Mouse (Mus musculus) brain, embryonic 18.5 days (tissue): Measurements from ENCODE around the gene Sf1.

Experiments used
- DNase-seq: peaks from one replicate; pipeline ENCODE4 v3.0.0-alpha.2; 2012; ENCODE audit warnings: low read depth, low spot score

Gene Sf1

DNA sequence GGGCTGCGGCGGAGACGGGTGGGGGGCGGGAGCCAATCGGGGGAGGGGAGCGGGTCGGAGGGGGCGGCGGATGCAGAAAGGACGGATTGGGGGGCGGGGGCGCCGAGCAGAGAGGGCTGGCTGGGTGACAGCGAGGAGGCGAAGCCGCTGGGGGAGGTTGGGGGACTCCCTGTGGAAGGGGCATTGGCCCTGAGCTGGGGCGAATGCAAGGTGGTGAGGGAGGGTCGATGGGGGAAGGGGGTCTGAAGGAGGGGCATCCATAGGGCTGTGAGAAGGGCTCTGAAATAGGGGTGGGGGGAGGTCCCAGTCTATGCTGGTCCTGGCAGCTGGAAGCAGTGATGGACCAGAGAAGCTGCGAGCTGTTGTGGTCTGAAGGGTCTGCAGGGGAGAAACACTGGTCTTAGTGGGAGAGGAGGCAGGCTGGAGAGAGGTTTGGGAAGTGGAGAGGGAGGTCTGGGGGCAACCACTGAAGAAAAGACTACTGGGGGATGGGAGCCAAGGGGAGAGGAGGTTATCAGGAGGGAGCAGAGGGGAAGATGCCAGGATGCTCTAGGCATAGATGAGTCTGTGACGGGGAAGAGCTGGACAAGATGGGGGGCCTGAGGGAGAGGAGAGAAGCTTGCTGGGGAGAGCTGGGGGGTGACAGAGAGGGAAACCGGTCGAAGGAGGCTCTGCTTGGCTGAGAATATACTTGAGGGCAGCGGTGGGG lies 55.6 kb downstream of the Sf1 start:
- DNase-seq: no peak

- DNase-seq: no peak
Measured at GRCm38 (mm10) chr19:6419805-6420310, 56.4 kb downstream of the Sf1 start.

DNA sequence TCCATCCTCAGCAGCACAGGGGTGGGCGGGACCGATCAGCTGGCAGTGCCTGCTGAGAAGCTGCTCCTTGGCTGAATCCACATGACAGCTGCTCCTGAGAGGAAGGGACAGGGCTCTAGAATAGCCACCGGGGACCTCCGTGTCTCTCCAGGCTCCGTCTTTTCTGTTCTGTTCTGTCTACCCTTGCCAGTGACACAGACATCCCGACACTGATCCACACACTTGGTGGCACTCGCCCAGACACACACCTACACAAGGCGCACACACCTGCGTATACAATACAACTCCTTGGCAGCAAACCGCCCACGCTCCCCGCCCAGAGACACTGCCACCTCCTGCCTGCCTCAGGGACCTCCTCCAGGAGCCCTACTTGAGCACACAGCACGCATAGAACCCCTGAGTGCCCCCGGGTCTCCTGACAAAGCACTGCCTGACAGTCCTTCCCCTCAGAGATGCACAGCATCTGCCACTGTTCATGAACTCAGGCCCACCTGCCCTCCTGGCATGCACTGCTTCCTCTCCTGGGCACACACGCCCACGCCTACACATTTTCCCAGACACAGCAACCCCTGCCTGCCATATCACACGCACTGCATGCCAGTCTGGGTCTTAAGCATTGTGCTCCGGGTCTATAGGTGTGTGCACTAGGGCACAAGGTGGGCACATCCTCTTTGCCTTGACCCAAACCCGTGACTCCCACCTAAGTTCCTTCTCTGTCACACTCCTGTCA lies 57.2 kb downstream of the Sf1 start:
- no peak for DNase-seq

DNA sequence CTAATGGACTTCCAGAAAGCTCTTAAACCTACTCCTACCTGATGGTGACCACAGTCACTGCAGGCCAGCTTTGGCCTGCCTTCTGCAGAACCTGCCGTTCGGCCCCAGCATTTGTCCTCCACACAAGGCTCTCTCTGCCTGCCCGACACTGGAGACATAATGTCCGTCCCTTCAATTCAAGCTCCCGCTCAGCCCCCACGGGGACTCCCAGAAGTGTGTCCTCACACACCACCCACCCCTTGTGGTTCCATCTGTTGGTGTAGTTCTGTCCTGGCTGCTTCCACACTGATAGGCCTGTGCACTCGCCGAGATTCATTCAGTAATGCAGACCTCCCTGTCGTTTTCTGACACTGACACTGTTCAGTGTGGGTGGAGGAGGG lies 57.7 kb downstream of the Sf1 start:
- DNase-seq: no peak

- no peak for DNase-seq
Measured at GRCm38 (mm10) chr19:6422014-6422413, 58.5 kb downstream of the Sf1 start.

GRCm38 (mm10) chr19:6423241-6423640 lies 59.8 kb downstream of the Sf1 start:
- DNase-seq: no peak

GRCm38 (mm10) chr19:6424137-6424881 lies 60.8 kb downstream of the Sf1 start:
- DNase-seq: no peak

DNA sequence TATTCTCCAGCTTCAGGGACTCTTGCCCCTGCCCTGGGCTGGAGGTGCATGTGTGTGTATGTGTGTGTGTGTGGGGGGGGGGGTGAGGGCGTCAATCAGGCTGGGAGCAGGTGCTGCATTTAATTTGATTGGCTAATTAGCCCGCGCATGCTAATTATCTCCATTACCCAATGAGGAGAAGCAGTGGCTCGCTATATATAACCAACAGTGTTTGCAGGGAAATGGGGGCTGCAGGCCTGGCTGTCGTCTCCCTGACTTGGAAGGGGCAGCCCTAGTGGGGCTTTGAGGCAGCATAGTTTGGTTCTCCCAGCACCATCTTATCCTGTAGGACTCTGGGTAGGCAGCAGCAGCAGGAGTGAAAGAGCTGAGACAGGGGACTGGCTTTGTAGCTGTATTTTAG lies 62.1 kb downstream of the Sf1 start:
- DNase-seq: no peak

GRCm38 (mm10) chr19:6426703-6427500 lies 63.4 kb downstream of the Sf1 start:
- no peak for DNase-seq
